Mouse (Mus musculus) ES-Bruce4 (cell line): ENCODE results near the gene Cdrt4.

ENCODE experiments used
- CTCF ChIP-seq: IDR thresholded peaks from one replicate; pipeline ENCODE4 v1.8.1; 2011; ENCODE audit warnings: low read depth, low read length
- POLR2A ChIP-seq: IDR thresholded peaks from one replicate; pipeline ENCODE4 v1.8.1; 2011; ENCODE audit warnings: low read length; ENCODE audit not compliant: insufficient read depth

- TF ChIP-seq CTCF (no peak), POLR2A (no peak)
Observed at GRCm38 (mm10) chr11:63025476-63025875, 74.5 kb downstream of the Cdrt4 start.
